Mouse (Mus musculus) effector memory CD4-positive, alpha-beta T cell, adult 5 months (primary cell): Measurements from ENCODE around the gene 9930111J21Rik1. TPM values are rescaled to one million over a fixed set of nuclear protein-coding genes. Genes with fewer than 3 reads are reported as not detected.

Experiments used
- polyA plus RNA-seq: library from polyadenylated mRNA; unstranded; fragments of 100-300 nt; shearing (Covaris generic); gene quantifications from one replicate; pipeline ENCODE4 v1.2.1, GENCODE M21; 2017

9930111J21Rik1 gene
- polyA plus RNA-seq: 87.6 TPM

DNA sequence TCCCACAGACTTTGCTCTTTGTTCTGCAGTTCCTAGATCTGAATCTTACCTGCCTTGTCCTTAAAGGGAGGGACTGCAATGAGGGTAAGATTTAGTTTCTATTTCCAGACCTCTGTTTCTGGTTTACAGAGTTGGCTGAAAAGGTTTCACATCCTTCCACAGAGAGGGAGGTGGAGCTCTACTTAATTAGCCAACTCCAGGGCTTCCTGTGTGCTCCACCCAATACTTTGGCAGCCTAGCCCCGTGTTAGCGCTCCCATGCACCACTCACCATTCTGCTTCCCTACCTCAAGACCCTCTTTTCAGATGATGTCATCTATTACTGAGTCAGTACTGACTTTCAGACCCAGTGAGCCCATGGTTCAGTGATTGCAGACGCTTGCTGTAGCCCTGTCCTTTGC, at the start of gene 9930111J21Rik1:
Gene 9930111J21Rik1, minus strand, starts transcription at position 148 of the 400 bp plus-strand sequence.

DNA sequence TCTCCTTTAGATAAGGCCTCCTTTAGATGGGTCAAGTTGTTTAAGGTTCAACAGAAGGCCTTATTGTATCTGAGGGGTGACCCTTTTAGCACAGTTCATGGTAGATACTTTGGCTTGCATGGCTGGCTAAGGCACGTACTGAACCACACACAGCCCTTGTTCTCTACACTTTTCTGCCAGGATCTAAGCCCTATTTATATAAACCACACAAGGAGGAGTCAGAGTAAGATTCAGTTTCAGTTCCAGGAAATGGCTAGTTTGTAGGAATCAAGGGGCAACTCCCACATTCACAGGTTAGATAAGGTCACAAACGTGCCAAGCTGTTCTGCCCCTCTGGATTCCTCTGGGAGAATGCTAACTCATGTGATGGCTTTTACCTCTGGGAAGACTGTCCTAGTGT, 14.8 kb upstream of the 9930111J21Rik1 start, which contains the start of gene Tgtp1:
Gene Tgtp1, minus strand, starts transcription at position 155 of the 400 bp plus-strand sequence.

DNA sequence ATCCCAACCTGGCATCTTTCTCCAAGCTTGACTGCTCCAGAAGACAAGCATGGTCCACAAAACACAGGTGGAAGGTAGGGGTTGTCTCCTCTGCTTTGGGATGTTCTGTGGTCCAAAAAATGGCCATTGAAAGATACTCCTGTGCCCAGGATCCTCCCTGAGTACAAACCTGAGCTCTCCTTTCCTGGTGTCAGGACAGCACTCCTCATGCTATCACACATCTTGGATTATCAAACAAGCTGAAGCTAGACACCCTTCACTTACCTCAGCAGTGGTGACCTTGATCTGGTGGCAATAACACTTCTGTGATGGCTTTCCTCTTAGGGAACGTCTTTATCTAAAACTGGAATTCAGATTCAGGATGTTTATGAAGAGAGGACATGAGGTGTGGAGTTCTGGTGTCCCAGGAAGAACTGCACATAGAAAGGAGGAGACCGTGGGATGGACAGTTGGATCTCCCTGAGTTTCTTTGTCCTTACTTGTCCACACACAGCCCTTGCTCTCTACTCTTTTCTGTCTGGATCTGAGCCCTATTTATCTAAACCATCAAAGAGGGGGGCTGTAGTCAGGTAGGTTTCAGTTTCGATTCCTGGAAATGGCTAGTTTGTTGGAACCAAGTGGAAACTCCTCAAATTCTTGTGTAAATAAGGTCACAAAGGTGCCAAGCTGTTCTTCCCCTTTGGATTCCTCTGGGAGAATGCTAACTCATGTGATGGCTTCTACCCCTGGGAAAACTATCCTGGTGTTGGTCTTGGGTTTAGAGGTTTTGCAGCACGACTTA, 12.7 kb upstream of the 9930111J21Rik1 start, which contains the start of gene Gm12185:
Gene Gm12185, minus strand, starts transcription at position 487 of the 781 bp plus-strand sequence.

DNA sequence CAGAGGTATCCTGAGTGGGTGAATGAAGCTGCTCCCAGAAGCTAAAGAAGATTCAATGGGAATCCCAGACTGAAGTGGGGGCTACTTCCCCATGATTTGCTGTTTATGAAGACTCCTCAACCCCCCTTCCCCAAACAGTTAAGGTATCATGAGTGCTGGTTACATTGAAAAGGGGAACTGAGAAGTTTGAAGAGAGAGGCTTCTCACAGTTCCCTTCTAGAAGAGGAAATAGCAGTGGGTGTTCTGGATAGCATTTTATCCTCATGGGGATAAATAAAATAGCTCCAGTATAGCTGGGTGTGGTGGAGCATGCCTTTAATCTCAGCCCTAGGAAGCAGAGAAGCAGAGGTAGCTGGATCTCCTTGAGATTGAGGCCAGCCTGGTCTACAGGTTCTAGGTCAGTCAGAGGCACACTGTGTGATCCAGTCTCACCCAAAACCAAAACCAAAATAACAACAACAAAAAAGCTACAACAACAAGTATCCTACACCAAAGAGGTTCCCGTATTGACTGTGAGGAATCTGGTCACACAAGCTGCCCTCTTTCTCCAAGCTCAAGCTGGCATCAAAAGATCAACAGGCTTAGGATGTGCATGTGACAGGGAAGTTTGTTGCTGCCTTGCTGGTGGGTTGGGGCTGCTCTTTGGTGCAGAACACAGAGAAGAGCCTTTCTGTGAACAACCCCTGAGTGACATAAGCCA, 808 bp downstream of the 9930111J21Rik1 start, which contains the start of gene Olfr56:
Gene Olfr56, plus strand, starts transcription at position 650 of the 700 bp plus-strand sequence.

DNA sequence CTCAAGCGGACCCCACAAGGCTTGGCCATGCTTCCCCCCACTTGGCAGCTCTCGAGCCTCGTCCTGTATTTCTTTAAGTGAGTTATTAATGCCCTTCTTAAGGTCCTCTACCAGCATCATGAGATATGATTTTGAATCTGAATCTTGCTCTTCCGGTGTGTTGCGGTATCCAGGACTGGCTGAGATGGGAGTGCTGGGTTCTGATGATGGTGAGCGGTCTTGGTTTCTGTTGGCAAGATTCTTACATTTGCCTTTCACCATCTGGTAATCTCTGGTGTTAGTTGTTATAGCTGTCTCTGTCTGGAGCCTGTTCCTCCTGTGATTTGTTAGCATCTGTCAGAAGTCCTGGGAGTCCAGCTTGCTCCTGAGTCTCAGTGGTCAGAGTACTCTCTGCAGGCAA, 33.1 kb downstream of the 9930111J21Rik1 start, which contains the start of gene Psme2b:
Gene Psme2b, minus strand, starts transcription at position 101 of the 400 bp plus-strand sequence.

DNA sequence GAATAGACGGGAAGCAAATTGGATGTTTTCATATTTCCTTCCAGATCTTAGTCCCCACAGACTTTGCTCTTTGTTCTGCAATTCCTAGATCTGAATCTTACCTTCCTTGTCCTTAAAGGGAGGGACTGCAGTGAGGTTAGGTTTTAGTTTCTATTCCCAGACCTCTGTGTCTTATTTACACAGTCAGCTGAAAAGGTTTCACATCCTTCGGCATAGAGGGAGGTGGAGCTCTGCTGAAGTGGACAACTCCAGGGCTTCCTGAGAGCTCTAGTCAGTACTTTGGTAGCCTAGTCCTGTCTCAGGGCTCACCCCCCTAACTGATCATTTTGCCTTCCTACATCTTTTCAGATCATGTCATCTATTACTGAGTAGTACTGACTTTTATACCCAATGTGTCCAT, 77.2 kb downstream of the 9930111J21Rik1 start, which contains the start of gene Gm5431:
Gene Gm5431, minus strand, starts transcription at position 194 of the 400 bp plus-strand sequence.

Other genes starting within 250 kb of the 9930111J21Rik1 start
- 602 TPM for gene Rack1, start 179.1 kb downstream of the 9930111J21Rik1 start, polyA plus RNA-seq
- gene Trim41, start 162.0 kb downstream of the 9930111J21Rik1 start, polyA plus RNA-seq: 1.5 TPM
- 0.74 TPM for gene Trim7, start 153.3 kb downstream of the 9930111J21Rik1 start, polyA plus RNA-seq
- gene Gm12184, start 152.7 kb downstream of the 9930111J21Rik1 start, polyA plus RNA-seq: 4.0 TPM
- 35.5 TPM for gene Irgm1, start 107.7 kb downstream of the 9930111J21Rik1 start, polyA plus RNA-seq
- 0.46 TPM for gene Gm5431, start 77.2 kb downstream of the 9930111J21Rik1 start, polyA plus RNA-seq
- 102 TPM for gene Psme2b, start 33.2 kb downstream of the 9930111J21Rik1 start, polyA plus RNA-seq
- 0.65 TPM for gene Olfr56, start 509 bp downstream of the 9930111J21Rik1 start, polyA plus RNA-seq
- gene Gm12185, start 12.8 kb upstream of the 9930111J21Rik1 start, polyA plus RNA-seq: 0.76 TPM
- 55.4 TPM for gene Tgtp1, start 14.8 kb upstream of the 9930111J21Rik1 start, polyA plus RNA-seq
- gene 9930111J21Rik2, start 71.8 kb upstream of the 9930111J21Rik1 start, polyA plus RNA-seq: 73.9 TPM
- 90.7 TPM for gene Tgtp2, start 84.8 kb upstream of the 9930111J21Rik1 start, polyA plus RNA-seq
- gene Ifi47, start 97.2 kb upstream of the 9930111J21Rik1 start, polyA plus RNA-seq: 130 TPM
- gene Olfr1396, start 135.5 kb upstream of the 9930111J21Rik1 start, polyA plus RNA-seq: not detected
- not detected for gene Olfr1395, start 162.9 kb upstream of the 9930111J21Rik1 start, polyA plus RNA-seq
- not detected for gene Olfr1394, start 175.0 kb upstream of the 9930111J21Rik1 start, polyA plus RNA-seq
- gene Btnl9, start 207.8 kb upstream of the 9930111J21Rik1 start, polyA plus RNA-seq: not detected
- 69.8 TPM for gene Zfp62, start 223.9 kb upstream of the 9930111J21Rik1 start, polyA plus RNA-seq